Mouse (Mus musculus) ES-E14 (cell line): ENCODE measurements around the gene Olfr1245. TPM values are rescaled to one million over a fixed set of nuclear protein-coding genes. Genes with fewer than 3 reads are reported as not detected.

ENCODE experiments used
- DNase-seq: peaks from one replicate; pipeline ENCODE4 v3.0.0-alpha.2; 2013; ENCODE audit warnings: low read depth, low spot score
- H3K27ac ChIP-seq: 2 replicates; pipeline ENCODE4 v1.5.1; 2012; ENCODE audit warnings: low read depth, mild to moderate bottlenecking, low read length, moderate library complexity, mixed read lengths; ENCODE audit not compliant: poor library complexity, insufficient read depth, severe bottlenecking
- H3K36me3 ChIP-seq: 2 replicates; pipeline ENCODE4 v1.6.1; 2012; ENCODE audit warnings: mild to moderate bottlenecking, low read length, moderate library complexity, mixed read lengths; ENCODE audit not compliant: control insufficient read depth, poor library complexity, insufficient read depth, severe bottlenecking
- H3K4me1 ChIP-seq, 2 experiments: fragments of 150-350 bp in 1 of 2; sonication (generic) in 1 of 2; 2 replicates each; pipeline ENCODE4 v1.6.1; 2012; ENCODE audit warnings: low read length in 2 of 2, mild to moderate bottlenecking in 1 of 2, mixed read lengths in 1 of 2; ENCODE audit not compliant: control insufficient read depth in 2 of 2, insufficient read depth in 2 of 2, poor library complexity in 1 of 2
- H3K4me3 ChIP-seq, 2 experiments: fragments of 150-350 bp in 1 of 2; sonication (generic) in 1 of 2; 2 replicates each; pipeline ENCODE4 v1.5.1; 2012; ENCODE audit warnings: low read length in 2 of 2, low read depth in 1 of 2, mild to moderate bottlenecking in 1 of 2, mixed read lengths in 1 of 2; ENCODE audit not compliant: insufficient read depth in 1 of 2, poor library complexity in 1 of 2, severe bottlenecking in 1 of 2
- H3K9ac ChIP-seq: 2 replicates; pipeline ENCODE4 v1.6.1; 2012; ENCODE audit warnings: low read depth, mild to moderate bottlenecking, low read length, mixed read lengths; ENCODE audit not compliant: poor library complexity, insufficient read depth, severe bottlenecking
- H3K9me3 ChIP-seq: fragments of 150-350 bp; sonication (generic); 2 replicates; pipeline ENCODE4 v1.6.1; 2012; ENCODE audit warnings: low read depth, mild to moderate bottlenecking, low read length; ENCODE audit not compliant: control insufficient read depth, insufficient read depth
- CHD2 ChIP-seq: IDR thresholded peaks from 2 replicates; pipeline ENCODE4 v1.6.1; 2014; ENCODE audit warnings: mild to moderate bottlenecking, low read depth, low read length, inconsistent platforms
- HCFC1 ChIP-seq: IDR thresholded peaks from 2 replicates; pipeline ENCODE4 v1.6.1; 2012; ENCODE audit warnings: low read length, inconsistent platforms, borderline replicate concordance; ENCODE audit not compliant: insufficient read depth
- MAFK ChIP-seq: IDR thresholded peaks from 2 replicates; pipeline ENCODE4 v1.6.1; 2014; ENCODE audit warnings: mild to moderate bottlenecking, low read depth, low read length, inconsistent platforms; ENCODE audit not compliant: insufficient read depth
- ZC3H11A ChIP-seq: IDR thresholded peaks from 2 replicates; pipeline ENCODE4 v1.6.1; 2012; ENCODE audit warnings: low read depth, mild to moderate bottlenecking, inconsistent platforms, low read length, borderline replicate concordance
- ZNF384 ChIP-seq: IDR thresholded peaks from 2 replicates; pipeline ENCODE4 v1.6.1; 2012; ENCODE audit warnings: low read depth, low read length, inconsistent platforms
- in situ Hi-C, 2 experiments: fragments of 600-800 bp; cut with MboI; formaldehyde crosslinking; loops; one replicate each; pipeline ENCODE4 v1.15.1; 2025; ENCODE audit warnings: low sequenced_read_pairs in 2 of 2, inconsistent platforms in 1 of 2; ENCODE audit not compliant: unreplicated experiment in 2 of 2
- total RNA-seq: library from RNA; depleted of rRNA; stranded (reverse); fragments of 300-350 nt; gene quantifications from 2 replicates; pipeline ENCODE4 v1.2.3, GENCODE M21; 2012; rRNA removed

The Olfr1245 gene
- total RNA-seq, 1 experiment: not detected

GRCm38 (mm10) chr2:89544516-89544915 is 33.7 kb downstream of the Olfr1245 start:
- Histone ChIP-seq H3K4me1 (no peaks in the 10 kb centered on the region), H3K36me3 (no peaks in the 10 kb centered on the region), H3K27ac (no peak overlapping the region), H3K9ac (no peak overlapping the region), H3K9me3 (no peaks in the 10 kb centered on the region), H3K4me3 (no peak overlapping the region)
- in situ Hi-C loops: loop anchor here in 1 of 2 experiments (25.0 kb wide), 1 partner anchor 1182 kb away; no protein-coding TSS in a partner anchor
- TF ChIP-seq HCFC1 (no peak), CHD2 (no peak), MAFK (no peak), ZC3H11A (no peak), ZNF384 (no peak)
- no peak for DNase-seq

GRCm38 (mm10) chr2:89539923-89540322 is 38.3 kb downstream of the Olfr1245 start:
- Histone ChIP-seq H3K27ac (no peak overlapping the region), H3K9me3 (no peaks in the 10 kb centered on the region)

GRCm38 (mm10) chr2:89531387-89531786 is 46.9 kb downstream of the Olfr1245 start, which contains the start of gene Olfr1243:
Olfr1243 (minus strand) TSS chr2:89531487.
- no peak for DNase-seq
- in situ Hi-C loops: loop anchor here in 1 of 2 experiments (25.0 kb wide), 1 partner anchor 1169 kb away; no protein-coding TSS in a partner anchor
- Histone ChIP-seq H3K4me1 (no peaks in the 10 kb centered on the region), H3K27ac (no peak within 1 kb of the TSS), H3K9me3 (no peaks in the 10 kb centered on the region), H3K9ac (no peak within 1 kb of the TSS), H3K36me3 (no peaks in the 10 kb centered on the region), H3K4me3 (no peak within 1 kb of the TSS)
- no peak for TF ChIP-seq HCFC1
- no peak for TF ChIP-seq ZNF384
- no peak for TF ChIP-seq CHD2

More at GRCm38 (mm10) chr2:89539923-89540322, 38.3 kb downstream of the Olfr1245 start:
- Histone ChIP-seq H3K4me3 (no peak overlapping the region), H3K36me3 (no peaks in the 10 kb centered on the region), H3K9ac (no peak overlapping the region), H3K4me1 (no peaks in the 10 kb centered on the region)
- DNase-seq: no peak
- no peak for TF ChIP-seq MAFK
- no peak for TF ChIP-seq ZNF384
- TF ChIP-seq ZC3H11A: no peak
- TF ChIP-seq CHD2: no peak
- no peak for TF ChIP-seq HCFC1
- in situ Hi-C loops: loop anchor here in 1 of 2 experiments (25.0 kb wide), 1 partner anchor 1178 kb away; no protein-coding TSS in a partner anchor

Other genes with a start within 250 kb of the Olfr1245 start
- gene Olfr1232, start 248.8 kb downstream of the Olfr1245 start, total RNA-seq: not detected in 2 replicates
- not detected in 2 replicates for gene Olfr1233, start 236.0 kb downstream of the Olfr1245 start, total RNA-seq
- not detected in 2 replicates for gene Olfr1234, start 213.6 kb downstream of the Olfr1245 start, total RNA-seq
- not detected in 2 replicates for gene Olfr1238, start 168.8 kb downstream of the Olfr1245 start, total RNA-seq
- gene Olfr1239, start 158.0 kb downstream of the Olfr1245 start, total RNA-seq: not detected in 2 replicates
- not detected in 2 replicates for gene Olfr1240, start 135.4 kb downstream of the Olfr1245 start, total RNA-seq
- not detected in 2 replicates for gene Olfr1241, start 91.3 kb downstream of the Olfr1245 start, total RNA-seq
- gene Olfr1242, start 80.1 kb downstream of the Olfr1245 start, total RNA-seq: not detected in 2 replicates
- not detected in 2 replicates for gene Olfr1243, start 47.0 kb downstream of the Olfr1245 start, total RNA-seq
- not detected in 2 replicates for gene Olfr1246, start 14.7 kb upstream of the Olfr1245 start, total RNA-seq
- not detected in 2 replicates for gene Olfr1247, start 35.7 kb upstream of the Olfr1245 start, total RNA-seq
- gene Olfr1248, start 39.8 kb upstream of the Olfr1245 start, total RNA-seq: not detected in 2 replicates
- not detected in 2 replicates for gene Olfr1249, start 56.5 kb upstream of the Olfr1245 start, total RNA-seq
- not detected in 2 replicates for gene Olfr1250, start 83.0 kb upstream of the Olfr1245 start, total RNA-seq
- gene Olfr1251, start 93.5 kb upstream of the Olfr1245 start, total RNA-seq: not detected in 2 replicates
- gene Olfr1252, start 146.6 kb upstream of the Olfr1245 start, total RNA-seq: not detected in 2 replicates
- not detected in 2 replicates for gene Olfr1253, start 178.6 kb upstream of the Olfr1245 start, total RNA-seq
- gene Olfr1254, start 215.2 kb upstream of the Olfr1245 start, total RNA-seq: not detected in 2 replicates
- not detected in 2 replicates for gene Olfr1255, start 233.6 kb upstream of the Olfr1245 start, total RNA-seq